Mouse (Mus musculus) ES-E14 (cell line): ENCODE data around the gene Med15.

ENCODE experiments used
- CHD2 ChIP-seq: IDR thresholded peaks from 2 replicates; pipeline ENCODE4 v1.6.1; 2014; ENCODE audit warnings: mild to moderate bottlenecking, low read depth, low read length, inconsistent platforms
- HCFC1 ChIP-seq: IDR thresholded peaks from 2 replicates; pipeline ENCODE4 v1.6.1; 2012; ENCODE audit warnings: low read length, inconsistent platforms, borderline replicate concordance; ENCODE audit not compliant: insufficient read depth
- MAFK ChIP-seq: IDR thresholded peaks from 2 replicates; pipeline ENCODE4 v1.6.1; 2014; ENCODE audit warnings: mild to moderate bottlenecking, low read depth, low read length, inconsistent platforms; ENCODE audit not compliant: insufficient read depth
- ZC3H11A ChIP-seq: IDR thresholded peaks from 2 replicates; pipeline ENCODE4 v1.6.1; 2012; ENCODE audit warnings: low read depth, mild to moderate bottlenecking, inconsistent platforms, low read length, borderline replicate concordance
- ZNF384 ChIP-seq: IDR thresholded peaks from 2 replicates; pipeline ENCODE4 v1.6.1; 2012; ENCODE audit warnings: low read depth, low read length, inconsistent platforms

DNA sequence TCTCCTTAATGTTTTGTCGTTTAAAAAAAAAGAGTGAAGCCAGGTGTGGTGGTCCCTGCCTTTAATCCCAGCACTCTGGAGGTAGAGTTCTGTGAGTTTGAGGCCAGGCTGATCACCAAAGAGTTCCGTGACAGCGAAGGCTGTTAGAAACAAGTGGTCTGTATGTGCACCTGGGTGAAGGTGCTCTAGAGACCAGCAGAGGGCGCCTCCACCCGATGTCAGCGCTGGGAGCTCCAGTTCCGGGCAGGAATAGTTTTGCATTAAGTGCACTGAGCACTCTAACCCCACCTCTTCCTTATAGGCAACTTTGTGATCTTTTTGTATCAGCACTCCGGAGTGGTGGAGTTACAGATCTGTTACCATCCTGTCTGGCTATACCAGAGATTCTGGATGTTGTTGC, 28.0 kb upstream of the Med15 start:
- TF ChIP-seq MAFK (no peak), HCFC1 (0 out of 2 replicates have a peak, but pooled peaks have one; percentile 32), CHD2 (no peak), ZC3H11A (no peak), ZNF384 (no peak)
